Mouse (Mus musculus): Measurements from ENCODE around the gene Yeats2. TPM values are rescaled to one million over a fixed set of nuclear protein-coding genes. Genes with fewer than 3 reads are reported as not detected.

The Yeats2 gene
- polyA plus RNA-seq, 1 experiment from 2014 or later = 43.7 TPM

DNA sequence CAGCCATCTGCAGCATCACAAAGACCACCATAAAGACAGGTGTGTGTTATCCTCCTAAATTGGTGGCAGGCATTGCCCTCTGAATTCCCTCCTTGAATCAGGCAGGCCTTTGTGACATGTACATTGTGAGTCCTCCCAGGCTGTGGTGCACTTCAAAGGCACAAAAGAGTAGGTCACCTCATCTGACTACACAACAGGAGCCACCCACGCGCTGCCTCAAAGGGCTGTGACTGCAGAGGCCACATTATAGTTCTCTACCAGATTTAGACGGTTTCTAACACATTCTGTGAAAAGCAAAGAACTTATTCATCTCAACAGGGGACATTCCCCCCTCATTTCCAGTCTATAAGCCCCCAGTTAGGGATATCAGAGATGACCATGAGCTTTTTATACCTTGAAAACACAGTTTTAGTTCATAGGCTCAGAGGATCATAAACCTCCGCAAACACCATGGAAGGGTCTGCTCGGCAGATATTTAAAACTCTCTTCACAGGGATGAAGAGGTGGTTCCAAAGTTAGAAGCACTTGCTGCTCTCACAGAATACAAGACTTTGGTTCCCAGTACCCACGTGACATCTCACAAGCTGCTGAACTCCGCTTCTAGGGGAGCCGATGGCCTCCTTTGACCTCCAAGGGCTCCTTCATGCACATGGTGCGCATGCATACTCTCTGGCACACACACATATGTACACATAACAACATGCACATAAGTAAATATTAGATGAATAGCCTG lies 107.7 kb downstream of the Yeats2 start:
- no peaks in the 10 kb centered on the region for H3K4me1 ChIP-seq
- no peak overlapping the region for H3K27ac ChIP-seq
- H3K27me3 ChIP-seq = no peaks in the 10 kb centered on the region
- no peaks in the 10 kb centered on the region for H3K36me3 ChIP-seq
- no peak overlapping the region for H3K4me2 ChIP-seq (replicated peaks)
- WGBS = 86% methylated on average over 9 of the region's 9 CpGs
- ATAC-seq (ENCODE audit: low FRiP score, low read depth) = no peak
- H3K9me3 ChIP-seq = no peaks in the 10 kb centered on the region
- H3K4me3 ChIP-seq = no peak overlapping the region
- H3K9ac ChIP-seq = no peak overlapping the region

DNA sequence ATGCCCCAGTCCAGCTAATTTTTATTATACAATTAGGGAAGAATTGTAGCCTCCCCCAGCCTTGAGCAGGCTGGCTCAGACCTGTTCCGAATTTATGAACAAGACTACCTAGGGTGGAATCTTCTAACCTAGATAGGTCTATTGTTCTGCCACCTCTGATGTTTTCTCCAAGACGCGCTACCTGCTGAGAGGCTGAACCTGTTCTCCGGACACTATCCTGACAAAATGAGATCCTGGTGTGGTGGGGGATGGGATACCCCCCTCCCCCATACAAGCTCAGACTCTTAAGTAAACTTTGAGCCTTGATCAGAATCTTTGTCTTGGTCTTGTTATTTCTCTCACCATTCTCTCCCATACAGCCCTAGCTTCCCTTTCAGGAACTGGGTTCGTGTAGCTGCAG lies 117.1 kb downstream of the Yeats2 start:
- H3K36me3 ChIP-seq = no peaks in the 10 kb centered on the region
- no peak for ATAC-seq (ENCODE audit: low FRiP score, low read depth)
- no peak overlapping the region for H3K4me3 ChIP-seq
- H3K27ac ChIP-seq = no peak overlapping the region
- no peak overlapping the region for H3K9ac ChIP-seq
- H3K4me1 ChIP-seq = no peaks in the 10 kb centered on the region
- 81% methylated on average over 5 of the region's 5 CpGs for WGBS
- no peaks in the 10 kb centered on the region for H3K9me3 ChIP-seq
- H3K27me3 ChIP-seq = no peaks in the 10 kb centered on the region
- H3K4me2 ChIP-seq (replicated peaks) = no peak overlapping the region

DNA sequence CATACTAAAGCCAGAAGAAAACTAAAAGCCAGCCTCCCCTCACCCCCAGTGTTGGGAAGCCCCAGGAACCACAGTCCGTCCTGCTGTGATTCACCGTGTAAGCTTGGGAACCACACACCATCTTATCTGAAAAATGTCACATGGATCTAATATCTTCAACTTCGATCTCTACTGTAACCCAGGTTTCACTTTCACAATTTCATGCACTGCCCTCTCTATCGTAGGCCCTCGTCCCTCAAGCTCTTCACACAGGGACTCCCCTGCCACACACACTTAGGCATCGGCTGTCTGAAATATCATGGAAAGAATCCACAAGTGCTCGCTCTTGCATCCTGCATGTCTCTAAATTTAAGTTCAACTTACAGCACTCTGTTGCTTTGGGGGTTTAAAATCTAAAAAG lies 124.2 kb downstream of the Yeats2 start:
- ATAC-seq (ENCODE audit: low FRiP score, low read depth) = no peak
- no peaks in the 10 kb centered on the region for H3K9me3 ChIP-seq
- 81% methylated on average over 7 of the region's 7 CpGs for WGBS
- no peak overlapping the region for H3K4me3 ChIP-seq
- H3K4me2 ChIP-seq (replicated peaks) = no peak overlapping the region
- H3K27me3 ChIP-seq = no peaks in the 10 kb centered on the region
- H3K9ac ChIP-seq = no peak overlapping the region
- H3K4me1 ChIP-seq = no peaks in the 10 kb centered on the region
- H3K36me3 ChIP-seq = no peaks in the 10 kb centered on the region
- H3K27ac ChIP-seq = no peak overlapping the region

DNA sequence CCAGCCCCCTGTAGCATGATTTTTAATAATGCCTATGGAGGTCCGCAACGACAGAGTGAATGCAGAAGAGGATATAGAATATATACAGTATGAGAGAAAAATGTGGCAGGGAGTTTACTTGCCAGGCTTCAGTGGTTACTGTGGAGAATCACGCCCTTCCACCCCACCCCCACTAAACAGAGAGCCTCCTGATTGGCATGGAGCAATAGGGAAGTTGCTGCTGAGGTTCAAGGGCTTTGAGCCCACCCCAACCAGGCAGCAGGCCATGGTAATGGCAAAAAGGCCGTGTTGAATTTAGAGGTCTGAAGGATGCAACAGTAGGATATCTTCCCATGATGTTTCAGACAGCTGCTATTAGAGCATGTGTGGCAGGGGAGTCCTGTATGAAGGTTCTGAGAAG lies 130.5 kb downstream of the Yeats2 start:
- Histone ChIP-seq H3K9ac (no peak overlapping the region), H3K27me3 (no peaks in the 10 kb centered on the region), H3K36me3 (no peaks in the 10 kb centered on the region), H3K4me3 (no peak overlapping the region), H3K4me1 (no peaks in the 10 kb centered on the region), H3K4me2 (replicated peaks) (no peak overlapping the region), H3K27ac (no peak overlapping the region), H3K9me3 (no peaks in the 10 kb centered on the region)
- ATAC-seq (ENCODE audit: low FRiP score, low read depth) = no peak
- 82% methylated on average over 4 of the region's 4 CpGs for WGBS

DNA sequence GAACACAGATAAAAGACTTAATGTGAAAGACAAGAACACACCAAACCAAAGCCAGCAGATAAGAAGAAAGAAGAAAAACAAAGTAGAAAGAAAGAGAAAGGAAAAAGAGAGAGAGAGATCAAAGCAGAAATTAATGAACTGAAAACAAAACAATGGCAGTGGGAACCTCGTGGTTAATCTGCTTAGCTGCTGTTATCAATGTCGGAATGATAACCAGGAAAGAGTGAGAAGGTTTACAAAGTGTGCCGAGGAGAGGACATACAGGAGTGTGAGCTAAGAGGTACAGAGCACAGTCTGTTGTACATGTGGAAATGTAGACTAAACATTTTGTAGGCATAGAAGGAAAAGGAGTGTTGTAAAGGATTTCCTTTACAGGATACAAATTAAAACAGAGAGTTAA lies 132.1 kb downstream of the Yeats2 start:
- no peak for ATAC-seq (ENCODE audit: low FRiP score, low read depth)
- Histone ChIP-seq H3K27ac (no peak overlapping the region), H3K4me1 (no peaks in the 10 kb centered on the region), H3K9ac (no peak overlapping the region), H3K4me2 (replicated peaks) (no peak overlapping the region), H3K27me3 (no peaks in the 10 kb centered on the region), H3K36me3 (peaks cover 7% of the 10 kb centered on the region), H3K9me3 (no peaks in the 10 kb centered on the region), H3K4me3 (no peak overlapping the region)
- WGBS = 66% methylated on average over 3 of the region's 3 CpGs

DNA sequence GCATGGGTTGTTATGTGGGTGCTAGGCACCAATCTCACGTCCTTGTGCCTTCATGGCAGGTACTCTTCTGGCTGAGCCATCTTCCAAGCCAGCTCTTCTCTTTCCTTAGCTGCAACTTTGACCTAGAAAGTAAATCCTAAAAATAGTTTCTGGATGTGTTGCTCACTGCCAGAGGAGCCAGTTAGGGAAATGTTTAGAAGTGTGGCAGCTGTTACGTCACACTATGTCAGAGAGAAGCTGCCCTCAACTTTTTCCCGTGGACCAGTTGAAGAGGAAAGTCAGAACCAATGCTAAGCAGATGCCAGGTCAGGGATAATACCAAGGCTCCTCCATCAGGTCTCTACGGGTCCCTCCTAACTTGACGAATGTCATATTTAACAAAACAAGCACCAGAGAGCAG lies 138.5 kb downstream of the Yeats2 start:
- no peak for ATAC-seq (ENCODE audit: low FRiP score, low read depth)
- 95% methylated on average over 5 of the region's 5 CpGs for WGBS
- Histone ChIP-seq H3K9ac (no peak overlapping the region), H3K27me3 (no peaks in the 10 kb centered on the region), H3K4me2 (replicated peaks) (no peak overlapping the region), H3K36me3 (peaks cover 67% of the 10 kb centered on the region), H3K9me3 (no peaks in the 10 kb centered on the region), H3K4me1 (no peaks in the 10 kb centered on the region), H3K27ac (no peak overlapping the region), H3K4me3 (no peak overlapping the region)

DNA sequence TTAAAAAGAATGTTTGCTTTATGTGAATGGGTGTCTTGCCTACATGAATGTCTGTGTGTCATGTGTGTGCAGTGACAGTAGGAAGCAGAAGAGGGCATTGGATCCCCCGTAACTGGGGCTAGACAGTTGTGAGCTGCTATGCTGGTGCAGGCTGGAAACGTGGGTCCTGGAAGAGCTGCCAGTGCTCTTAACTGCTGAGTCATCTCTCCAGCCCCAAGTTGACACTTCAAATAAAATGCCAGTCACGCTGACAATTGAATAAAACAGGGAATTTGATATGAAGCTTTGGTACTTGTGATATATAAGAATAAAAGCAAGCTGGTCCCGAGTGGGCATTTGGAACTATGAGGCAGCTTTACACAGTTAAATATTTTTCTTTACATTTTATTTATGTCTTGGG lies 139.4 kb downstream of the Yeats2 start:
- no peak overlapping the region for H3K27ac ChIP-seq
- H3K27me3 ChIP-seq = no peaks in the 10 kb centered on the region
- WGBS = 85% methylated on average over 4 of the region's 4 CpGs
- no peak for ATAC-seq (ENCODE audit: low FRiP score, low read depth)
- H3K9me3 ChIP-seq = no peaks in the 10 kb centered on the region
- peaks cover 75% of the 10 kb centered on the region for H3K36me3 ChIP-seq
- no peaks in the 10 kb centered on the region for H3K4me1 ChIP-seq
- H3K4me2 ChIP-seq (replicated peaks) = no peak overlapping the region
- H3K9ac ChIP-seq = no peak overlapping the region
- no peak overlapping the region for H3K4me3 ChIP-seq

Other genes starting within 250 kb of the Yeats2 start
- gene Klhl6, start 158.0 kb upstream of the Yeats2 start, polyA plus RNA-seq (2015; fragmentation: Nextera tagmentation; extraction: Ambion mirVana) = 7.0 and 7.4 TPM in 2 replicates
- 31.4 and 33.6 TPM in 2 replicates for gene Klhl24, start 43.5 kb upstream of the Yeats2 start, polyA plus RNA-seq (2015; fragmentation: Nextera tagmentation; extraction: Ambion mirVana)
- 1.0 and 1.1 TPM in 2 replicates for gene Map6d1, start 100.3 kb downstream of the Yeats2 start, polyA plus RNA-seq (2015; fragmentation: Nextera tagmentation; extraction: Ambion mirVana)
- gene Parl, start 161.3 kb downstream of the Yeats2 start, polyA plus RNA-seq (2015; fragmentation: Nextera tagmentation; extraction: Ambion mirVana) = 85.5 and 99.8 TPM in 2 replicates
- gene Cyp2ab1, start 184.3 kb downstream of the Yeats2 start, polyA plus RNA-seq (2015; fragmentation: Nextera tagmentation; extraction: Ambion mirVana) = not detected in 2 replicates

All from limb, embryonic 13.5 days (tissue).